Mouse (Mus musculus) erythroblast, embryonic 14.5 days (primary cell): ENCODE results near the gene Fn1. TPM values are rescaled to one million over a fixed set of nuclear protein-coding genes. Genes with fewer than 3 reads are reported as not detected.

Source experiments
- H3K27me3 ChIP-seq: 2 replicates; pipeline ENCODE4 v1.6.1; 2012; ENCODE audit warnings: inconsistent platforms; ENCODE audit not compliant: control insufficient read depth
- H3K36me3 ChIP-seq: 2 replicates; pipeline ENCODE4 v1.6.1; 2012; ENCODE audit warnings: mild to moderate bottlenecking, inconsistent platforms; ENCODE audit not compliant: control insufficient read depth
- H3K4me1 ChIP-seq: 2 replicates; pipeline ENCODE4 v1.6.1; 2012; ENCODE audit warnings: inconsistent platforms; ENCODE audit not compliant: control insufficient read depth
- H3K4me3 ChIP-seq: replicated peaks from 2 replicates; pipeline ENCODE3; 2012; ENCODE audit warnings: moderate library complexity, mild to moderate bottlenecking, inconsistent platforms
- H3K9me3 ChIP-seq: 2 replicates; pipeline ENCODE4 v1.6.1; 2012; ENCODE audit warnings: low read length, inconsistent platforms, mixed read lengths; ENCODE audit not compliant: control insufficient read depth
- GATA1 ChIP-seq: IDR thresholded peaks from 2 replicates; pipeline ENCODE4 v1.6.1; 2012; ENCODE audit warnings: low read length, inconsistent platforms, mixed read lengths
- TAL1 ChIP-seq: IDR thresholded peaks from 3 replicates; pipeline ENCODE4 v1.6.1; 2012; ENCODE audit warnings: low read length, inconsistent platforms, mixed read lengths
- polyA plus RNA-seq: library from polyadenylated mRNA; stranded (reverse); fragments of >175 nt; gene quantifications from 2 replicates; pipeline ENCODE4 v1.2.3, GENCODE M21; 2012

Gene Fn1
- polyA plus RNA-seq, 1 experiment: 0.28 TPM

DNA sequence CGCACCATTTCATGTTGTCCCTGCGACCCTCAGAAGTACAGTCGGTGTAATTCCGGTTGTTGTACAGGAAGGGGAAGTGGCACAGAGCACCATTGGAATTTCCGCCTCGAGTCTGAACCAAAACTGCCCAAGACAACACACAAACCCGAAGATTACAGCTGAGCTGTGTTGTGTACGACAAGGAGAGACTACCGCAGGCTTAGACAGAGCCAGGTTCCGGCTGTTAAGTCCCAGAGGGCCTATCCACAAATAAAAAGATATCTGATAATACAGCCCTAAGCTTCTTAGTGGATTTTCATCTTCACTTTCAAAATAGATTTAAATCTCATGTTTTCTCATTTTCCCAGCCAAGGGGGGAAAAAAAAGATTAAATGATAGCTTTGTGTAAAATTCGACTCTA, 11.8 kb downstream of the Fn1 start:
- peaks cover 5% of the 10 kb centered on the region; the same call in 1 of the 2 replicates for H3K9me3 ChIP-seq

DNA sequence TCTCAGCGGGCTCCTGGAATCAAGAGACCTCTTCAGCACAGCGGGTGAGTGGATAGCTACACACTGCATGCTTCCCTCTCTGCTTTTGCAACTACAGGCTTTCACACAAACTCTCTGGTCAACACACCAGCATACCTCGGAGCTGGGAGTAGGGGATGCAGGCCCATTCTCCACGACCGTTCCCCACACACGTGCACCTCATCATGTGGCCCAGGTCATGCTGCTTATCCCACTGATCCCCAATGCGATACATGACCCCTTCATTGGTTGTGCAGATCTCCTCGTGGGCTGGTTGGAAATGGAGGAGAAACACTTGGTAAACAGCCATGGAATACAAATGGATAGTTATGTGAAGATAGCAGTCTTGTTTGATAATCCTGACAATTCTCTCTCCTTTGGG, 12.8 kb downstream of the Fn1 start:
- Histone ChIP-seq H3K9me3 (peaks cover 7% of the 10 kb centered on the region; the same call in 1 of the 2 replicates), H3K4me1 (no peaks in the 10 kb centered on the region), H3K27me3 (no peaks in the 10 kb centered on the region), H3K36me3 (peaks cover 19% of the 10 kb centered on the region; the same call in 1 of the 2 replicates), H3K4me3 (no peak overlapping the region)
- no peak for TF ChIP-seq GATA1
- no peak for TF ChIP-seq TAL1

More for the DNA sequence above, 11.8 kb downstream of the Fn1 start:
- H3K36me3 ChIP-seq: peaks cover 21% of the 10 kb centered on the region; the same call in 1 of the 2 replicates
- TF ChIP-seq TAL1: no peak
- no peak for TF ChIP-seq GATA1
- H3K4me1 ChIP-seq: no peaks in the 10 kb centered on the region
- no peaks in the 10 kb centered on the region for H3K27me3 ChIP-seq
- H3K4me3 ChIP-seq: no peak overlapping the region

DNA sequence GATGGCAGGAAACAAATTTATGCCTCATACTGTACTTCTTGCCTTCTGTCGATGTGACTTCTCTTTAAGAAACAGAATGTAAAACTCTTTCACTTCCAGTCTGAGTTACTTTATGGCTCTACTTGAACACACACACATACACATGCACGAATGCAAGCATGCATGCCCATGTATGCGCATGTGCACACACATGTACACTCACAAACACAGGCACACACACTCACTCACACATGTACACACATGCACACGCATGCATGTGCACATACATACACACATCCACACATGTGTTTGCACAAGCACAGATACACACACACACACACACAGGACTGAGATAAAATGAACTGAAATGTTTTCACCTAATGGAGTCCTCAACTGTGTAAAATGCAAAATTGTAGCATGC, 16.3 kb downstream of the Fn1 start:
- Histone ChIP-seq H3K9me3 (peaks cover 3% of the 10 kb centered on the region; the same call in 1 of the 2 replicates), H3K36me3 (peaks cover 11% of the 10 kb centered on the region; the same call in 1 of the 2 replicates), H3K4me1 (no peaks in the 10 kb centered on the region), H3K4me3 (no peak overlapping the region), H3K27me3 (no peaks in the 10 kb centered on the region)
- TF ChIP-seq TAL1 (no peak), GATA1 (no peak)

DNA sequence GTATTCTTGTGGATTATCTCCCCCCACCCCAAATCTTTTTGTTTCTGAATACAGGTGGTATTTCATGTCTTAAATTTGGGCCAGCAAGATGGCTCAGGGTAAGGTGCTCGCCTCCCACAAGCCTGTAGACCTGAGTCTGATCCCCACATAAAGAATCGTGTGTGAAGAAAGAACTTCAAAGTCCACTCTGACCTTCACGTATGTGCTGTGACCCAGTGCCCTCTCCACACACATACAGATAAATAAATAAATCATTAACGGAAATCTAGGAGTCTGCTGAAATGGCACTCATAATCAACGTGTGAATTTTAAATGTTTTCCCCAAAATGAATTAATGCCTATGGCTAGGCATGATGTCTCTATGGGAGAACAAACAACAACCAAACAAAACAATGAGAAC, 16.9 kb downstream of the Fn1 start:
- TF ChIP-seq TAL1: no peak
- TF ChIP-seq GATA1: no peak
- Histone ChIP-seq H3K9me3 (0 out of 2 replicates have a peak, but pooled peaks cover 3% of the 10 kb centered on the region), H3K36me3 (peaks cover 9% of the 10 kb centered on the region; the same call in 1 of the 2 replicates), H3K27me3 (no peaks in the 10 kb centered on the region), H3K4me1 (no peaks in the 10 kb centered on the region), H3K4me3 (no peak overlapping the region)

DNA sequence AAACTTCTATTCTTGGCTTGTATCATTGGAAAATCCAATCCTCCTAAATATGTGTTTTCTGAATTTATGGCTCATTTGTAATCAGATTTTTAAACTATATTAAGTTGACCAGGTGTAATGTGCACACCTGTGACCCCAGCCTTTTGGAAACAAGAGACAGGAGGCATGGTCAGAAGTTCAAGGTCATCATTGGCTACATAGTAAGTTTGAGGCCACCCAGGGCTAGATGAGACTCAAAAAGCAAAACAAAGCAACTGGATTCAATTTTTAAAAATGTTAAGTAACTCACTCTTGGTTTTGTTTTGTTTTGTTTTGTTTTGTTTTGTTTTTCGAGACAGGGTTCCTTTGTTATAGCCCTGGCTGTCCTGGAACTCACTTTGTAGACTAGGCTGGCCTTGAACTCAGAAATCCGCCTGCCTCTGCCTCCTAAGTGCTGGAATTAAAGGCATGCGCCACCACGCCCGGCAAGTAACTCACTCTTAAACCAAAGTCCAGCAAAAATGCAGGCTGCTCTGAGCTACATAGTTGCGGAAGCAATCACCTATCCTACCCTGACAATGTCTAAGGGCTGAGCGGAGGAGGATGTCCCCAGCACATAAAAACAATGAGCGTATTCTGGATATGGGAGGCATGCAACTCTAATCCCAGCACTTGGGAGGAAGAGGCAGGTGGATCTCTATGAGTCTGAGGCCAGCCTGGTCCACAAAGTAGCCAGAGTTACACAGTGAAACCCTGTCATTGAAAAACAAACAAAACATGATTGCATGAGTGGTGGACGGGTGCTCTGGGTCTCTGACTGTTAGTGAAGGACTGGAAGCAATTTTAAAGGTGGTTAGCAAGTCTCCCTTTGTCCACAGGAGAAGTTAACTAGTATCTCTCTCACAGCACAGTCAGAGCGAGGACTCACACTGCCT, 17.6 kb downstream of the Fn1 start:
- TF ChIP-seq TAL1 (no peak), GATA1 (no peak)
- H3K4me1 ChIP-seq: no peaks in the 10 kb centered on the region
- no peaks in the 10 kb centered on the region for H3K27me3 ChIP-seq
- no peak overlapping the region for H3K4me3 ChIP-seq
- H3K36me3 ChIP-seq: peaks cover 7% of the 10 kb centered on the region; the same call in 1 of the 2 replicates
- H3K9me3 ChIP-seq: 0 out of 2 replicates have a peak, but pooled peaks cover 3% of the 10 kb centered on the region

DNA sequence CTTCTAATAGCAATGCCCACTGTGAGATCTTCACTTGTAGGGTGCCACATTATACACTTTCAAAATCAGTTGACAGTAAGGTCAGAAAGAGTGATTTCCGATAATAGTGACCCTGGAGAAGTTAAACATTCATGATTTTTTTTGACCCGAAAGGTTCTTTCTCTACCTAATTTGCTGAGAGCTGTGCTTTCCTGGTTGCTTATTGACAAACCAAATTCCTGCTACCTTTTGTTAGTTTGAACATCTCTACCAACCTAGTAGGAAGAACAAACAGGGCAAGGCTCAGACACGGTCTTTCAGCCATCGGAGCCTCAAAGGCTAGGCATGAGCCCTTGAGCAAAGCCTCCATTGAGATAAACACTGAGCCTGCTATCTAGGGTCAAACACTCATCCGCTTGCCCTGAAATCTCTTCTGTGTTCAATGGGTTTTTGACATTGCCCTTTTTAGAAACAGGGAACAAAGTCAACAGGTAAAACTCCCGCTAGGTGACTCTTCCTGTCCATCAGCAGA, 18.5 kb downstream of the Fn1 start:
- no peak for TF ChIP-seq TAL1
- TF ChIP-seq GATA1: no peak
- peaks cover 5% of the 10 kb centered on the region; the same call in 1 of the 2 replicates for H3K36me3 ChIP-seq
- no peak overlapping the region for H3K4me3 ChIP-seq
- H3K27me3 ChIP-seq: no peaks in the 10 kb centered on the region
- peaks cover 3% of the 10 kb centered on the region; the same call in 1 of the 2 replicates for H3K9me3 ChIP-seq
- no peaks in the 10 kb centered on the region for H3K4me1 ChIP-seq

DNA sequence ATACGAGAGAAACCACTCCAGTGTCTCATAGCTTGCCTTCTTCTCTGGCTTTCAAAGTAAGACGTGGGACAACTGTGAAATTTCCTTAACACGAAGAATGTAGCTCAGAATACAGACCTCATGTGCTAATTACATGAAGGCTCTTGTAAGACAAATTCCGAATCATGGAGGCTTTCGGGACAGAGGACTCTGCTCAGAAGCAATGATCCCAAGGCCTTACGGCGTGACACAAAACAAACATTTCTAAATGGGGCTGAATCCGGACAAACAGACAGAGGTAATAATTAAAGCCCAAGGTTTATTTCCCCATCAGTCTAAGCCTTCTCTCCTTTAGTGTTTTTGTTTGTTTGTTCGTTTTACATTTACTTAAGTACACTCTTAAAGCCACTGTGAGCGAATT, 20.6 kb downstream of the Fn1 start:
- H3K36me3 ChIP-seq: peaks cover 11% of the 10 kb centered on the region; the same call in 1 of the 2 replicates
- no peaks in the 10 kb centered on the region for H3K27me3 ChIP-seq
- no peak overlapping the region for H3K4me3 ChIP-seq
- no peaks in the 10 kb centered on the region for H3K4me1 ChIP-seq
- no peak for TF ChIP-seq GATA1
- TF ChIP-seq TAL1: no peak
- H3K9me3 ChIP-seq: peaks cover 7% of the 10 kb centered on the region; the same call in 1 of the 2 replicates

DNA sequence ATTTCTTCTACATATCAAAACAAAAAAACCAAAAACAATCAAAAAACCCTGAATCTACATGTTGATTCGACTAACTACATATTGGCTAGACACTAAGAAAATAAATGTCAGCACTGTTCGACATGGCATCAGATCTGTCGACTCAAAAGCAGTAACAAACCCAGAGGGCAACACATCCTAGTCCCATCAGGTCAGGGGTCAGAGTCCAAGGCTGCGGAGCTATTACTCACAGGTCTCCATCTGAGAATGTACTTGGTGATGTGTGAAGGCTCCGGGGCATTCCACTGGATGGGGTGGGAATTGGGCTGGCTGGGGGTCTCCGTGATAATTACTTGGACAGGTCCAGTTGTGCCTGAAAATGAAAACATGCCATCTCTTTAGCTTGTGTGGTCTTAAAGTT, 21.2 kb downstream of the Fn1 start:
- H3K4me3 ChIP-seq: no peak overlapping the region
- no peaks in the 10 kb centered on the region for H3K27me3 ChIP-seq
- peaks cover 11% of the 10 kb centered on the region; the same call in 1 of the 2 replicates for H3K36me3 ChIP-seq
- TF ChIP-seq TAL1: no peak
- TF ChIP-seq GATA1: no peak
- no peaks in the 10 kb centered on the region for H3K4me1 ChIP-seq
- H3K9me3 ChIP-seq: peaks cover 7% of the 10 kb centered on the region; the same call in 1 of the 2 replicates

DNA sequence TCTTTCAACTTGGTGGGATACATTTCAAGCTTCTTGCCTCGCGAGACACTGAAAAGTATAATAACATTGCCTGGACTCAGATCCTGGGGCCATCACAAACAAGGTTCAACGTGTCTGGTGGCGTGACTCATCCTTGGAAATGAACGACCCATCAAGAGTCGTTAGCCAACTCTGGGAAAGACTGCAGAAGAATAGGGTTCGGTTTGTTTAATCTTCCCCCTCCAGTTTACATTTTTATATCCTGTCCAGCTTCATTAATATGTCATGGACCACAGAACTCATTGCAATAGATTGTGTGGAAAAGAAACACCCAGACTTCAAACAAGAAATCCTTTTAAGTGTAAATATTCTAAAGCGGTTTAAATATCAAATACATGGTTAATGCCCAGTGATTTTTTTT, 22.8 kb downstream of the Fn1 start:
- Histone ChIP-seq H3K4me3 (no peak overlapping the region), H3K36me3 (peaks cover 15% of the 10 kb centered on the region; the same call in 1 of the 2 replicates), H3K4me1 (no peaks in the 10 kb centered on the region), H3K27me3 (no peaks in the 10 kb centered on the region), H3K9me3 (peaks cover 4% of the 10 kb centered on the region; the same call in 1 of the 2 replicates)
- no peak for TF ChIP-seq GATA1
- TF ChIP-seq TAL1: no peak

DNA sequence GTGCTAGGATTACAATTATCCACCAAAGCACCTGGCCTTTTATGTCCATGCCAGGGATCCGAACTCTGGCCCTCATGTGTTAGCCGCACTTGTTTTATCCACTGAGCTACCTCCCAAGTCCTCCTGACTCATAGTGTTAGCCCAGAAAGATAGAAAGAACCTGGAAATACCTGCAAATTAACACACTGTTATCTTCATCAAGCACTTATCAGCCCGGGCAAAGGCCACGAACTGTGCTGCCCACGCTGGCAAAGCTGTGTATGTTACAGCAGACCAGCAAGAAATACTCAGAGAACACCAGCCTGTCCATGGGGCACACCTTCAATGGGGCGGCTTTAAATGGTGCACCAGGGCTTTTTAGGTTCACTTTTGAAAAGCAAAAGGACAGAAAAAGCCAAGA, 29.4 kb downstream of the Fn1 start:
- H3K27me3 ChIP-seq: no peaks in the 10 kb centered on the region
- TF ChIP-seq GATA1 (no peak), TAL1 (no peak)
- no peaks in the 10 kb centered on the region for H3K4me1 ChIP-seq
- peaks cover 13% of the 10 kb centered on the region; the same call in 1 of the 2 replicates for H3K36me3 ChIP-seq
- H3K4me3 ChIP-seq: no peak overlapping the region
- H3K9me3 ChIP-seq: no peaks in the 10 kb centered on the region
